Mouse (Mus musculus): ENCODE results near the gene Cpxm1.
A peak's percentile ranks its signal among the peaks of the same experiment; 100 is the strongest.
"Not testable (repeated sequence)": the region's sequence is repeated elsewhere in the genome, so short reads cannot be mapped to it uniquely, and the experiment has no call there.

Cpxm1 gene

GRCm38 (mm10) chr2:130401891-130402290 is 4.5 kb upstream of the Cpxm1 start:
- no peak for ATAC-seq (ENCODE audit: low TSS enrichment)

- ATAC-seq (ENCODE audit: low TSS enrichment): no peak
Measured at GRCm38 (mm10) chr2:130400046-130400445, 2.7 kb upstream of the Cpxm1 start.

GRCm38 (mm10) chr2:130398091-130398490 is 717 bp upstream of the Cpxm1 start:
- ATAC-seq (ENCODE audit: low TSS enrichment): peak; percentile 38; the same call in 1 of the 2 replicates

- ATAC-seq (ENCODE audit: low TSS enrichment): no peak
Measured at GRCm38 (mm10) chr2:130395696-130396095, 1.7 kb downstream of the Cpxm1 start.

GRCm38 (mm10) chr2:130392836-130393235 is 4.5 kb downstream of the Cpxm1 start:
- ATAC-seq (ENCODE audit: low TSS enrichment): no peak

- no peak for ATAC-seq (ENCODE audit: low TSS enrichment)
Measured at GRCm38 (mm10) chr2:130390993-130391625, 6.3 kb downstream of the Cpxm1 start.

GRCm38 (mm10) chr2:130388796-130389195 is 8.6 kb downstream of the Cpxm1 start:
- ATAC-seq (ENCODE audit: low TSS enrichment): no peak

GRCm38 (mm10) chr2:130386212-130386611 is 11.2 kb downstream of the Cpxm1 start:
- no peak for ATAC-seq (ENCODE audit: low TSS enrichment)

GRCm38 (mm10) chr2:130383895-130384294 is 13.5 kb downstream of the Cpxm1 start:
- ATAC-seq (ENCODE audit: low TSS enrichment): no peak

GRCm38 (mm10) chr2:130383205-130383604 is 14.2 kb downstream of the Cpxm1 start:
- ATAC-seq (ENCODE audit: low TSS enrichment): no peak

- ATAC-seq (ENCODE audit: low TSS enrichment): no peak
Measured at GRCm38 (mm10) chr2:130374951-130375350, 22.4 kb downstream of the Cpxm1 start.

- not testable (repeated sequence) for ATAC-seq (ENCODE audit: low TSS enrichment)
Measured at GRCm38 (mm10) chr2:130373026-130373425, 24.3 kb downstream of the Cpxm1 start.

- no peak for ATAC-seq (ENCODE audit: low TSS enrichment)
Measured at GRCm38 (mm10) chr2:130367386-130367785, 30.0 kb downstream of the Cpxm1 start.

GRCm38 (mm10) chr2:130365211-130366094 is 31.9 kb downstream of the Cpxm1 start:
- ATAC-seq (ENCODE audit: low TSS enrichment): no peak

- peak; percentile 77; the same call in 1 of the 2 replicates for ATAC-seq (ENCODE audit: low TSS enrichment)
Measured at GRCm38 (mm10) chr2:130362511-130363026, 34.8 kb downstream of the Cpxm1 start.

GRCm38 (mm10) chr2:130358852-130359251 is 38.5 kb downstream of the Cpxm1 start:
- no peak for ATAC-seq (ENCODE audit: low TSS enrichment)

- no peak for ATAC-seq (ENCODE audit: low TSS enrichment)
Measured at GRCm38 (mm10) chr2:130357551-130357950, 39.8 kb downstream of the Cpxm1 start.

- ATAC-seq (ENCODE audit: low TSS enrichment): no peak
Measured at GRCm38 (mm10) chr2:130353889-130354288, 43.5 kb downstream of the Cpxm1 start.

- ATAC-seq (ENCODE audit: low TSS enrichment): no peak
Measured at GRCm38 (mm10) chr2:130353411-130353810, 44.0 kb downstream of the Cpxm1 start.

GRCm38 (mm10) chr2:130351758-130352339 is 45.5 kb downstream of the Cpxm1 start:
- ATAC-seq (ENCODE audit: low TSS enrichment): peak; percentile 76

GRCm38 (mm10) chr2:130350376-130350775 is 47.0 kb downstream of the Cpxm1 start:
- ATAC-seq (ENCODE audit: low TSS enrichment): no peak

GRCm38 (mm10) chr2:130341220-130341580 is 56.2 kb downstream of the Cpxm1 start:
- no peak for ATAC-seq (ENCODE audit: low TSS enrichment)

All from frontal cortex, adult (tissue).